Mouse (Mus musculus): ENCODE measurements around the gene Greb1.

DNA sequence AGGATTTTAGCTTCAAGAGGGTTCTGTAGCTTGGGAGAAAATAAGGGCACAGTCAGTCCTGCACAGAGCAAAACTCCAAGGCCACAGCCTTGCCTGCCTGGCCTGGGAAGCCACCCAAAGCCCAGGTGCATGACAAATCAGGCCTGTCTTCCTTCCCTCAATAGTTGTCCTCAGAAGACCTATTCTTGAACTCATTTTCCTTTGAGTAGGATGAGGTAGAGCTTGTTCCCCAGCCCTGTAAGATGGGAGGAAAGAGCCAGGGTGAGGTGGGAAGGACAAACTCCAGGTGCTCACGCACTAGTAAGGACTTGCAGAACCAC, 169.9 kb downstream of the Greb1 start:
- no peak for TF ChIP-seq CTCF (IDR thresholded peaks at IDR 0.05; ENCODE audit: low read depth)
- TF ChIP-seq EP300 (IDR thresholded peaks at IDR 0.05; ENCODE audit: low read depth): no peak

Data from liver, embryonic 14.5 days (tissue).